Mouse (Mus musculus) midbrain, embryonic 11.5 days (tissue): Measurements from ENCODE around the gene Gosr1. TPM values are rescaled to one million over a fixed set of nuclear protein-coding genes. Genes with fewer than 3 reads are reported as not detected.
"Not testable (repeated sequence)": the region's sequence is repeated elsewhere in the genome, so short reads cannot be mapped to it uniquely, and the experiment has no call there.

Experiments used
- ATAC-seq: fragments of 200-750 bp; cut with Nextera tagmentation; 2 replicates; pipeline ENCODE4 v1.8.0; 2017; ENCODE audit warnings: moderate TSS enrichment, moderate library complexity; ENCODE audit not compliant: low FRiP score
- DNase-seq: peaks from one replicate; pipeline ENCODE4 v3.0.0; 2015; ENCODE audit warnings: low spot score; ENCODE audit errors: missing footprints
- H3K27ac ChIP-seq: fragments of 300-500 bp; sonication (generic); 2 replicates; pipeline ENCODE4 v1.5.1; 2014; ENCODE audit warnings: low read depth, low read length
- H3K27me3 ChIP-seq: fragments of 300-500 bp; sonication (generic); 2 replicates; pipeline ENCODE4 v1.6.1; 2014; ENCODE audit warnings: mild to moderate bottlenecking, low read length, moderate library complexity, mixed read lengths; ENCODE audit not compliant: control insufficient read depth, insufficient read depth
- H3K36me3 ChIP-seq: fragments of 300-500 bp; sonication (generic); 2 replicates; pipeline ENCODE4 v1.6.1; 2014; ENCODE audit warnings: mild to moderate bottlenecking, low read length, moderate library complexity, mixed read lengths; ENCODE audit not compliant: control insufficient read depth, insufficient read depth
- H3K4me1 ChIP-seq: fragments of 300-500 bp; sonication (generic); 2 replicates; pipeline ENCODE4 v1.6.1; 2014; ENCODE audit warnings: low read length; ENCODE audit not compliant: control insufficient read depth, insufficient read depth
- H3K4me2 ChIP-seq: fragments of 300-500 bp; sonication (generic); 2 replicates; pipeline ENCODE4 v1.6.1; 2014; ENCODE audit warnings: mild to moderate bottlenecking, moderate library complexity
- H3K4me3 ChIP-seq: fragments of 300-500 bp; sonication (generic); 2 replicates; pipeline ENCODE4 v1.5.1; 2014; ENCODE audit warnings: low read depth, low read length
- H3K9ac ChIP-seq: fragments of 300-500 bp; sonication (generic); 2 replicates; pipeline ENCODE4 v1.6.1; 2014; ENCODE audit warnings: low read length
- H3K9me3 ChIP-seq: fragments of 300-500 bp; sonication (generic); 2 replicates; pipeline ENCODE4 v1.6.1; 2016; ENCODE audit warnings: low read length; ENCODE audit not compliant: control insufficient read depth
- WGBS: fragments of 180-500 bp; shearing (Covaris S2); extraction: QIAGEN DNeasy Blood & Tissue Kit; methylation state at CpG from one replicate; pipeline ENCODE4 v1.1.7; 2014; 5-methylcytosine and 5-hydroxymethylcytosine counted together
- polyA plus RNA-seq: library from polyadenylated mRNA; unstranded; fragments of >200 nt; fragmentation: Nextera tagmentation; extraction: Ambion mirVana; gene quantifications from 2 replicates; pipeline ENCODE4 v1.2.1, GENCODE M21; 2014

The Gosr1 gene
- polyA plus RNA-seq, result 29.1 and 29.3 TPM in 2 replicates

DNA sequence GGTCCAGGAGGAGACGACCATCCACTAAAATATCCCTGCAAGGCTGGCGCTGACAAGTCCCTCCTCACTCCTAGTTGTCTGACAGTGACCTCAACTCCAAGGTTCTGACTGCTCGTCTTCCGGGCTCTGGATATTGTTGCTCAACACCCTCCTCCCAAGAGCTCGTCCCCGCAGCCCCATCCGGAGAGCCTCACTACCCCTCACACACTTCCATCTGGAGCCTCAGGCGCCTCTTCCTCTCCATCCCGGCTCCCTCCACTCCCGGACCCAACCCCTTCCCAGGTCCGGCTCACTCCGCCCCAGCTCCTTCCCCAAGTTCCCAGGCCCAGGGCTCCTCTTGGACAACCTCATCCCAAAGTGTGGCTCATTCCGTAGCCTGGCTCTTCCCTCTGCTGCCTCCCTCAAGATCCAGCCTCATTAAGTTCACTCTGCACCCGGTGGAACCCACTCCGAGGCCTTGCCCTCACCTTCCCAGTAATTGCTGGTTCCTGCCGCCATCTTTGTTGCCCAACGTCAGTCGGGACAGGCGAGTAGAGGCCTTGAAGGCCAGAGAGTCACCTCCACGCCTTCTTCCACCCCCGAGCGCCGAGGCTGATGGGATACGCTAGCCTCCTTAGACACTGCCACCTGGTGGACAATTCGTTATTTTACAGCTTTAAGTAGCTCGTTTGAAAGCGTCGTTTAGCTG lies at the start of gene Gosr1:
Gene Gosr1 (minus strand): TSS at position 527 of the 688 bp plus-strand sequence.
- peak within 1 kb of the TSS; percentile 91 for H3K9ac ChIP-seq
- under 1% methylated on average over 28 of the region's 28 CpGs for WGBS
- H3K27me3 ChIP-seq, result no peaks in the 10 kb centered on the region
- H3K4me2 ChIP-seq, result peak within 1 kb of the TSS; percentile 68
- DNase-seq (peak; percentile 99), ATAC-seq (peak; percentile 94)
- H3K36me3 ChIP-seq, result peaks cover 11% of the 10 kb centered on the region
- peaks cover 2% of the 10 kb centered on the region; the same call in 1 of the 2 replicates for H3K4me1 ChIP-seq
- 0 out of 2 replicates have a peak within 1 kb of the TSS, but pooled peaks have one; percentile 4 for H3K27ac ChIP-seq
- H3K4me3 ChIP-seq, result peak within 1 kb of the TSS; percentile 73
- H3K9me3 ChIP-seq, result no peaks in the 10 kb centered on the region

DNA sequence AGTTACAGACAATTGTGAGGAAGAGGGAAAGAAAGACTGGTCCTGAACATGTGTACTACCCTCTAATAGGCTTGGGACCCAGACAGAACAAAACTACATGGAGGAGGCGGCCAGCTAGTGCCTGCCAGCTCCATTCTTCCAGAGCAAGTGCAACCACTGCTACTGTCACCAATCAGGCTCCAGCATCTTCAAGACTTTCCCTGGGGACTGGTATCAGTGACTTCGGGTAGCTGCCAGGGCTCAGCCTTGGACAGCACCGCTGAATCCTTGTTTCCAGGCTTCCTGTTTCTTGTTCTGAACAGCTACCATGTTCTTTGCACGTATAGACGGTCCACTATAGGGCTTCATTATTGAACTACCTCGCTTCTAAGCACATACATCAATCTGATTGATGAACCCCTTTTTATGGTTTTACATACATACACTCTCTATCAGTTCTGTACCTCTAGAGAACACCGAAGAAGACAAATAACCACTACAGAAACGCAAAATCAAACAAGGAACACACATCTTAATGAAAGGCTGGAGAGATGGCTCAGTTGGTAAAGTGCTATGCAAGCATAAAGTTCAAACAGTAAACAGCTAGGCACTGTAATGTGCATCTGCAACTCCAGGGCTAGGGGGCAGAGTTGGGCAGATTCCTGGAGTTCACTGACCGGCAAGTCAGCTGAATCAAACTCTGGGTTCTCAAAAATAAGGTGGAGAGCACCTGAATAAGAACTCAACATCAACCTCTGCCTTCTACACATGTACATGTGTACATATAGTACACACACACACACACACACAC lies 47.5 kb upstream of the Gosr1 start:
- no peaks in the 10 kb centered on the region for H3K4me1 ChIP-seq
- no peak overlapping the region for H3K9ac ChIP-seq
- H3K9me3 ChIP-seq, result no peaks in the 10 kb centered on the region
- DNase-seq (peak; percentile 66), ATAC-seq (no peak)
- H3K27me3 ChIP-seq, result no peaks in the 10 kb centered on the region
- no peak overlapping the region for H3K27ac ChIP-seq
- no peak overlapping the region for H3K4me3 ChIP-seq
- H3K4me2 ChIP-seq, result no peak overlapping the region
- H3K36me3 ChIP-seq, result peaks cover 2% of the 10 kb centered on the region; the same call in 1 of the 2 replicates
- whole genome bisulfite sequencing, result 83% methylated on average over 9 of the region's 9 CpGs

DNA sequence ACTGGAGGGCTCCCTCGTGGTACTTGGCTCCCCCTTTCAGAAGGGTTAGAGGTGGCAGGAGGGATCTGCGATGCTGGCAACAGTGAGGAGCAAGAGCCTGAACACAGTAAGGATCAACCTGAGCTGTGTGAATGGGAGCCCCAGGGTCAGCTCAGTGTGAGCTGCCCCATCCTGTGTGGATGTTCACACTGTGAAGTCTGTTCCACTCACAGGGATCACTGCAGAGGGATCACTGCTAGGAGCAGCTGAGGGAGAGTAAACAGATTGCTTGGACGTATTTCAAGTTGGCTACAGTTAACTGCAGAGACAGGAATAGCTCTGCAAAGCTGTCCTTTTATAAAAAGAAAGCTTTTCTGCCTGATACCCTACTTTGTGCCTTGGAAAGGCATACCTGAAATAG lies 46.1 kb upstream of the Gosr1 start:
- Histone ChIP-seq H3K4me1 (no peaks in the 10 kb centered on the region), H3K27me3 (no peaks in the 10 kb centered on the region), H3K4me2 (no peak overlapping the region), H3K4me3 (no peak overlapping the region), H3K9ac (no peak overlapping the region), H3K9me3 (no peaks in the 10 kb centered on the region), H3K27ac (no peak overlapping the region), H3K36me3 (peaks cover 2% of the 10 kb centered on the region; the same call in 1 of the 2 replicates)
- WGBS, result 67% methylated on average over 3 of the region's 3 CpGs
- peak; percentile 37 for DNase-seq
- no peak for ATAC-seq

DNA sequence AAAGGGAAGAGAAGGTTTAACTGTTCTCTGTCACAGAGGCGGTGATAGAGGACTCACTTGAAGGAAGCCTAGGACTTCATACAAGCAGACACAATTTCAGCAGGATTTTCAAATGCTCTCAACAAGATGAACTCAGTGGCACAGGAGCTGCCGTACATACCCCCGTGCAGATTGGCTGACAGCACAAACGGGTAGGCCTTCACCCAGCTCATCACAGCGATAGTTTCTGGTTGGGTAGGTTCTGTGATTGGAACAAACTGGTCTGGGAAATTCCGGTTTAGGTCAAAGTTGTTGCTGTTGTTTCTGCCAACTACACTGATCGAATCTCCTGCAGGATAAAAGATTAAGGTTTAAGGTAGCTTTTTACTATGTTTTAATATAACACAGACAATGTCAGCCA lies 45.2 kb upstream of the Gosr1 start:
- Histone ChIP-seq H3K27me3 (no peaks in the 10 kb centered on the region), H3K9ac (no peak overlapping the region), H3K4me3 (no peak overlapping the region), H3K4me2 (no peak overlapping the region), H3K27ac (no peak overlapping the region), H3K36me3 (peaks cover 2% of the 10 kb centered on the region; the same call in 1 of the 2 replicates), H3K4me1 (no peaks in the 10 kb centered on the region), H3K9me3 (no peaks in the 10 kb centered on the region)
- 92% methylated on average over 7 of the region's 7 CpGs for WGBS
- ATAC-seq (no peak), DNase-seq (no peak)

DNA sequence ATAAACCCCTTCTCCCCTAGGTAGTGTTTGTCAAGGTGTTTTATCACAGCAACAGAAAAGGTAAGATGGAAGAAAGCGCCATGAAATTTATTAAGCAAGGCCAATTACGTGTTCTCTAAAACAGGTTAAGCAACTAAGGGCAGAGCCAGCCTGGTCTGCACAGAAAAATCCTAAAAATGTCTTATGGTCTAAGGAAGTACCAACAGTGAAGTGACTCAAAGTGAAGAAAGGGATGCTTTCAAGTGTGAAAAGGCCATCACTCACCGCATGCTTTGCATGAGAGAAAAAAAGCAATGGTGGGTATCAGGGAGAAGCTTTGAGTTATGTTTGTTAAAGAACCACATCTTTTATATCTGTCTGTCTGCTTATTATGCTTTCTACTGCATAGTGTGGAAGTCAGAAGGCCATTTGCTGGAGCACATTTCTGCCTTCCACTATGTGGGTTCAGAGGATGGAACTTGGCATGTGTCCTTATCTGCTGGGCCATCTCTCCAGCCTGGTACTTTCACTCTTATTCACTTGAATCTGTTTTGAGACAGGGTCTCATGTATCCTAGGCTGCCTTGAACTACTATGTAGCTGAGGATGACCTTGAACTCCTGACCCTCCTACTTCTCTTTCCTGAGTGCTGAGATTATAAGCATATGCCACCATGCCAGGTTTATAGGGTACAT lies 43.8 kb upstream of the Gosr1 start:
- 88% methylated on average over 3 of the region's 3 CpGs for WGBS
- Histone ChIP-seq H3K27me3 (no peaks in the 10 kb centered on the region), H3K27ac (no peak overlapping the region), H3K4me3 (no peak overlapping the region), H3K9me3 (no peaks in the 10 kb centered on the region), H3K4me2 (no peak overlapping the region), H3K4me1 (no peaks in the 10 kb centered on the region), H3K9ac (no peak overlapping the region), H3K36me3 (peaks cover 2% of the 10 kb centered on the region; the same call in 1 of the 2 replicates)
- DNase-seq, result peak; percentile 69
- no peak for ATAC-seq

DNA sequence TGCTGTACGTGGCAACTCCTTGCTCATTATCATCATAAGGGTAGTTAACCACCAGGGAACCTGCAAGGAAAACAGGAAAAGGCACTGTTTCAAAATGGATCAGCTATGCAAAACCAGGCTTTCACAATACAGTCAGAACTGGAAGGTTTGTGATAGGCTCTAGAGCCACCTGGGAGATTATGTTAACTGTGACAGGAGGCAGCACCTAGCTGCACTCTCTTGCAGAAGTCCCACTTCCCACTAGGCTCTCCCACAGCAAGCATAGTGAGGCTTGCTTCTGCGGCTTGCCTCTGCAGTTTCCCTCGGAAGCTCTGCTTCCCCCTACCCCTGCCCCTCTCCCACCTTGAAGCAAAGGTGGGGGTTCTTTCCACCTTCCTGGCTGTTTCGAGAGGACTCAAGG lies 42.6 kb upstream of the Gosr1 start:
- H3K4me3 ChIP-seq, result no peak overlapping the region
- H3K9me3 ChIP-seq, result no peaks in the 10 kb centered on the region
- no peaks in the 10 kb centered on the region for H3K27me3 ChIP-seq
- ATAC-seq (no peak), DNase-seq (no peak)
- 84% methylated on average over 4 of the region's 4 CpGs for WGBS
- no peak overlapping the region for H3K4me2 ChIP-seq
- no peak overlapping the region for H3K9ac ChIP-seq
- no peaks in the 10 kb centered on the region for H3K4me1 ChIP-seq
- H3K27ac ChIP-seq, result no peak overlapping the region
- peaks cover 2% of the 10 kb centered on the region; the same call in 1 of the 2 replicates for H3K36me3 ChIP-seq

DNA sequence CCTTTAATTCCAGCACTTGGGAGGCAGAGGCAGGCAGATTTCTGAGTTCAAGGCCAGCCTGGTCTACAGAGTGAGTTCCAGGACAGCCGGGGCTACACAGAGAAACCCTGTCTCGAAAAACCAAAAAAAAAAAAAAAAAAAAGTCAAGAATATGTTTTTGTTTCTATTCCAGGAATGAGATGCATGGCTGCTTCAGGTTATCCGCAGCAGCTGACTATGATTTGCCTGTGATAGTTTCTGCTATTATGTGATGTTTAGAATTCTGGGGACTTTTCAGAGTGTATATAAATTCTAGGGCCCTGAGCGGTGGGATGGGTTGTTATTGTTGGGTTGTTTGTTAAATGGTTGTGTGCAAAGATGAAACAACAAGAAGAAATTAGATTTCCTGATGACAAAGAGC lies 41.7 kb upstream of the Gosr1 start:
- not testable (repeated sequence) for H3K9me3 ChIP-seq, H3K27ac ChIP-seq, H3K36me3 ChIP-seq, DNase-seq, H3K27me3 ChIP-seq, H3K4me2 ChIP-seq, H3K4me3 ChIP-seq, H3K9ac ChIP-seq, ATAC-seq, H3K4me1 ChIP-seq
- 98% methylated on average over 4 of the region's 4 CpGs for WGBS

DNA sequence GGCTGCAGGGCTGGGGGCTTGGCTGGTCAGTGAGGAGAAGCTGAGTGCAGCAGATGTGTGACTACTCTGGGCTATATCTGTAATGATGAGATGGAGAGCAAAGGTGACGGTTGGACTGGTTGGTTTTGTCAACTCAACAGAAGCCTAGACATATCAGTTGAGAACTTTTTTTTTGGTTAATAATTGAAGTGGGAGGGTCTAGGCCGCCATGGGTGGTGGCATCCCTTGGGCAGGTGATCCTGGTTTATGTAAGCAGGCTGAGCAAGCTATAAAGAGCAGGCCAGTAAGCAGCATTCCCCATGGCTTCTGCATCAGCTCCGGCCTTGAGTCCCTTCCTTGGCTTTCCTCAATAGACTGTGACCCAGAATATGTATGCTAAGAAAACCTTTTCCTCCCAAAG lies 39.9 kb upstream of the Gosr1 start:
- no peaks in the 10 kb centered on the region for H3K27me3 ChIP-seq
- H3K36me3 ChIP-seq, result 0 out of 2 replicates have a peak, but pooled peaks cover 2% of the 10 kb centered on the region
- no peaks in the 10 kb centered on the region for H3K9me3 ChIP-seq
- ATAC-seq (no peak), DNase-seq (no peak)
- WGBS, result 90% methylated on average over 3 of the region's 3 CpGs
- H3K4me3 ChIP-seq, result no peak overlapping the region
- no peak overlapping the region for H3K4me2 ChIP-seq
- H3K9ac ChIP-seq, result no peak overlapping the region
- H3K27ac ChIP-seq, result no peak overlapping the region
- no peaks in the 10 kb centered on the region for H3K4me1 ChIP-seq
